Mouse (Mus musculus) A20 (cell line): ENCODE measurements at regions not wholly inside any gene's neighbourhood (a gene's known extent, or its start where the extent isn't known, plus 50 kb on each side); places are given as distances from the start of the nearest gene placed in this dataset.

Experiments used
- DNase-seq: peaks from one replicate; pipeline ENCODE4 v3.0.0-alpha.2; 2011; ENCODE audit warnings: low read depth, low spot score

DNA sequence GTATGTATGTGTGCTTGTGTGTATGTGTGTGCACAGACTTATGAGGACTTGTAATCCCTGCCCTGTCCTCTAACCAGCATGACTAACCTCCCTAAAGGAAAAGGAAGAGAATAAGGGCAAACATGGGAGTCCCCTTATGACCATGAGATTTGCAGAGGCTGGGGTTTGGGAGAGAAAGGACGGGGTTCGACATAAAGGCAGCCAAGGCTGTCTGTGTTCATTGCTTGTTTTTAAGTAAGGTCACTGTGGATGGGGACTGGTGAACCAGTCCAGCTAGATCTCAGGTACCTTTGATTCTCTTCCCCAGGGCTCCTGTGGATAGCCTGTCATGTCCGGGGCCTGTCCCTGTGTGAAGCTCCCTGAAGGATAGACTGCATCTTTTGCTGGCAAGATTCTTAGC is 55.6 kb downstream of the Irf2bp2 start:
- DNase-seq: no peak

DNA sequence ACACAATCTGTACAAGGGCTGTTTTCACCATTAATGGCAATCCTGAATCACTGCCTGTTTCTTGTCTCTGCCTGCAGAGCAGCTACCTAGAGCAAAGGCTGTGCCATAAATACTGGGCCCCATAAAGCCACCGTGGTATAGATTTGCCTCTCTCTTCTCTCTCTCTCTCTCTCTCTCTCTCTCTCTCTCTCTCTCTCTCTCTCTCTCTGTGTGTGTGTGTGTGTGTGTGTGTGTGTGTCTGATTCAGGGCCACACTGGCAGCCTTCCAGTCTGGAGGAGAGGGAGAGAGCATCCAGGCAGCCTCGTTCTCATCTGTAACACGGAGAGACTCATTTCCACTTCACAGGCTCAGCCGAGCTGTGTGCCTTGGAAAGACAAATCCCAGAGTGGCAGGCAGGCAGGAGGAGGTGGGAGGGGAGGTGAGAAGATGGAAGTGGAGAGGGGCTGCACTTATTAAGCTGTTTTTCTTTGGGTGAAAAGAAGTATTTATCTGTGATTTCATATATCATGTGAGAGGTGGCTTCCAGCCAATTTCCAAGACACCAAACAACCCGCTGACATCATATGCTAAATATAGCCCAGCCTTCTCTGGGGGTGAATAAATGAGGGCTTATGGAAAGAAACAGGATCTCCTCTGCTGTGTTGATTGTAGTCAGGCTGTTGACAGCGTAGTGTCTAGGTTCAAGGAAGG is 56.7 kb downstream of the Irf2bp2 start:
- no peak for DNase-seq

DNA sequence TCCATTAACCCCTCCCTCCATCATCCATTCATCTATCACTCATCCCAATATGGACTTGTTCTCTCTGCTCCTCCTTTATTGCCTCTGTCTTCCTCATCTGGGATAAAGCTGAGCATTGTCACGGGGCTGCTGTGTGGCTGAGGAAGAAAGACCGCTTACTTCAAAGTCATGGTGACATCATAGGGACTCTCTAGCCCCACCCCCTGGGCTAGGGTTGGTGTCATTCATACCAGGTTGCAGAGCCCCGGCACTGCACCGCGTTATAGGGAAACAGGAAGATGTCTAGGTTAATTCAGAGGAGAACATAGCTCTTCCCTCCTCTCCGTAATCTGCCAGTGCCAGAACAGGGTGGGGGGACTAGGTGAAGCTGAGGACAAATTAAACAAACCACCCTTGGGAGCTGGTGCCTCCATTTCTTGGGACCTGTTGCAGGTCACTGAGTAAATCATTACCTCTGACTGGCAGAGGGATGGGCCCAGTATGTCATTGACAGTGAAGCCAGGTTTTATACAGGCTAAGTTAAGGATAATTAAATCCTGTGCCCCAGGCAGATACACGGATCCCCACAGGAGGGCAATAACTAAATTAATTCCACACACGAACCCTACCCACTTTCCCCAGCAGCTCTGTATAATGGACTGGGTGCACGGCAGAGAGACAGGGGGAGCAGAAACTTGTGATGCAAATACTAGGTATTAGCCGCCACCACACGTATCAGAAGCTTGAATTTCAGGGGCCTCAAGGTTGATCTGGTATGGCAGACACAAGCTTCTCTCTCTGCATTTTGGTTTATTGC is 57.5 kb downstream of the Irf2bp2 start:
- DNase-seq: no peak

DNA sequence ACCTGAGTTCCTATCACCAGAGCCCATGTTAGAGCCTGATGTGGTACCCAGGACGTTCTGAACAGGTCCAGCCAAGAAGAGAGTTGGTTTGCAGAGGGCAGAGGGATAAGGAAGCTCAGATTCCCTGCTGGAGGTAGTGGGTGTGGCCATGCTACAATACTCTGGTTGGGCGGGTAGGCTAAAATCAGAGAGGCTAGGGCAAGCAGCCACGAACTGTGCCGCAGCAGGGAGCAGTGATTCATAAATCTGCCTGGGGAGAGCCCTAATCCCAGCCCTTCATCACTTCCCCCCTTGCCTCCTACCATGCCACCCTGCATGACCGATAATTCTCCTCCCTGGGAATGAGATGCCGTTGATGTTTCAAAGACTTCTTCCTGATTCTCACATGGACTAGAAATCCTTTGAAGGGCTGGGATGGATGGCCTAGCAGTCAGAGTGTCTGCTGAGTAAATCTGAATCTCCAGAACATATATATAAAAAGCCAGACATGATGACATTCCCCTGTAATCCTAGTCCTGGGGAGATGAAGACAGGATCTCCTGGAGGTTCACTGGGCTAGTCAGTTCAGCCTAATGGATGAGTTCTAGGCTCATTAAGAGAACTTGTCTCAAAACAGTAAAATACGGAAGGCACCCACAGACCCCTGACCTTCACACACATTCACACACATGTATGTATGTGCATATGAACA is 57.6 kb upstream of the Tarbp1 start:
- no peak for DNase-seq

DNA sequence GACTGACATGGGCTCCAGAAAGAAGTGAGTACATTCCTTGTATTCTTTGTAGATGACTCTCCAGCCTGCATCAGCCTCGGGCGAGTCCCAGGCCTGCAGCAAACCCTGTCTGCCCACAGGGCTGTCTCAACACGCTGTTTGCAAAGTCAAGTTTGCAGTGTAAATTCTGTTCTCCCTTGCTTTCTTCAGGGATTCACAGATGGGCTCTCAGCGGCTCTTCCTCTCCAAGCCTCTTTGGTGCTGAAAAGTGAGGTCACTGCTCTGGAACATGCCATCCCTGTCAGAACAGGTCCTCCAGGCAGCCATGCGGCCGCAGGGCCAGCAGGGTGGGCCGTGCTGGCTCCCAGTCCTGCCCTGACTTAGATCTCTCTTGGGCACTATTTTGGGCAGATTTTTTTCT is 56.6 kb upstream of the Tarbp1 start:
- DNase-seq: no peak

DNA sequence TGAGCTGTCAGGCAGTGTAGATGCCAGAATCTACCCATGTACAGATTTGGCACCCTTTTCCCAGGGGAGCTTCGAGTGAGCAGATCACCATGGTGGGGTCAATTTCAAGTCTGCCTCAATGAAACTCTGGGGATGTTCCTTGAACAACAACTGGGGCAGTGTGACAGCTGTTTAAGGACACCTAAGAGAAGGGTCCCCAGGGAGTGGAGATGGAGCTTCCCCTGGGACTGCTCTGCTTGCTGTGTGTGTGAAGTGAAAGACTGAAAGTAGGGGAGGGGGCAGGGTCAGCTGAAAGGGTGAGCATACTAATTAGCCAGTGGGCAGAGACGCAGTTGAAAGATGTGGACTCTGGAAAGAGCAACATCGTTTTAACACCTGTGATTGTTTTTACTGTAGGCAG is 54.5 kb upstream of the Tarbp1 start:
- peak; percentile 22 for DNase-seq

DNA sequence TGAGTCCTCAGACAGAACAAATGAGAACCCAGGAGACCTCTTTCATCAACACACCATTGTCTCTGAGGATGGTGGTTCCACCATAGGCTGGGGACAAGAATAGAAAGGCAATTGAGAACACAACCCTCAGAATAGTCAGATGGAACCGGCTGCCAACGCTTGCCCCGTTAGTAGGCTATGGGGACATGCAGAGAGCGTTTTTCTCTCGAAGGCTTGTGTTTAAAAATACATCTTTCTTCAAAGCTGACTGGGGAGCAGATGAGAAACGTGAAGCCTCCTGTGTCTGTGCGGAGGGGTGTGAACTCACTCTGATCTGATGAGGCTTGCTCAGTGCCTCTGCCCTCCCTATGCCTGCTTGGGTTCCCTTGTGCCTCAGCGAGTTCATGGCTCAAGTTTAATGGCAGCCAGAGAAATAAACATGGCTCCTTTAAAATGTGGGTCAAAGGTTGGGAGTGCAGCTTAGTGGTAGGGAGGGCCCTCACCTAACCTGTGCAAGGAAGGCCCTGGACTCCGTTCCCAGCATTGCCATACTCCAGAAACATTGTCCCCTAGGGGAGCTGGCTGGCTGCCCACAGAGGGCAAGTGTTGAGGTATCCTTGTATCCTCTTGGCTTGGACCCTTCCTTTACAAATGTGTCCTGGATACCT is 53.7 kb upstream of the Tarbp1 start:
- DNase-seq: no peak

DNA sequence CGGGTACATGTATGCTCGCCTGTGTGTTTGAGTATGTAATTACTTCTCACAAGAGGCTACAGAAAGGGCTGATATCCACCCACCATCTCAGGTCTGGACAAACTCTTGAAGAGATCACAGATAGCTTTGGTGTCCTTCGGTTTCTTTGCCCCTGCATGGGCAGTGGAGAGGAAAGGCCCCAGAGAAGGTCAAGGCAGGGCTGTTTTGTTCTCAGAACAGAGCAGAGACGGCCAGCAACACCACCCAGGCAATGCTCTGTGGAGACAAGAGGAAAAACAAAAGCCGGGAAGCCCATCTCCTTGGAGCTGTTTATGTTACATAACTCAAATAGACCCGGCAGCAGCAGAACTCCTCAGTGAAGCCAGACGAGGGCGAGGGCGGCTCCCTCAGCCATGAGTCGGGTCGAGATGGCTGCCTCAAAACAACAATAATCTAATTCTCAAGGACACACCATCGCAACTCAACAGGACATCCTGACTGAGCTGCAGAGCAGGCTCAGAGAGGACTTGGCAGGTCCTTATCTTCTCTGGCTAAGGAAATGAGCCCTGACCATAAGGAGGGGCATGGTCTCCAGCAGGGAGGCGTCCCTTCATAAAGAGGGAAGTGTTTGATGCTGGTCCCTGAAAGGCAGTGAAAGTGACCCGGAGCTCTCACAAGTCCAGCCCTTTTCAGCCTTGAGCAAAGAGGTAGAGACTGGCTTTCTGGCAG is 52.2 kb upstream of the Tarbp1 start:
- no peak for DNase-seq

DNA sequence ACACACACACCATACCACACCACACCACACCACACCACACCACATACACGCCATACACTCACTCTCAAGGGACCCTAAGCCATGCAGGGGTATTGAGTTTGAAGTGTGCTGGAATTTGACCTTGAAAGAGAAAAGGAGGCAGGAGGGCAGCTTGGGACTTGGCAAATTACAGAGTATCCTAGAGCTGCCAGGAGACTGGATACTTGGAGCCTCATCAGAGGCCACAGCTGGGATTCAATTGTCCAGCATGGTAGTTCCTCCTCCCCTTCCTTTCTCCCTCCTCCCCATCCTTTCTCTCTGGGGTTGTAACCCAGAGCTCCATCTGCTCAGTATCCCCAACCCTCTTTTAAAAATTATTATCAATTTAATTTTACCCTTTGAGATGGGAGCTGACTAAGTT is 50.7 kb upstream of the Tarbp1 start:
- no peak for DNase-seq
